Mouse (Mus musculus): ENCODE measurements around the gene Sycp1.
A peak's percentile ranks its signal among the peaks of the same experiment; 100 is the strongest.

Gene Sycp1

DNA sequence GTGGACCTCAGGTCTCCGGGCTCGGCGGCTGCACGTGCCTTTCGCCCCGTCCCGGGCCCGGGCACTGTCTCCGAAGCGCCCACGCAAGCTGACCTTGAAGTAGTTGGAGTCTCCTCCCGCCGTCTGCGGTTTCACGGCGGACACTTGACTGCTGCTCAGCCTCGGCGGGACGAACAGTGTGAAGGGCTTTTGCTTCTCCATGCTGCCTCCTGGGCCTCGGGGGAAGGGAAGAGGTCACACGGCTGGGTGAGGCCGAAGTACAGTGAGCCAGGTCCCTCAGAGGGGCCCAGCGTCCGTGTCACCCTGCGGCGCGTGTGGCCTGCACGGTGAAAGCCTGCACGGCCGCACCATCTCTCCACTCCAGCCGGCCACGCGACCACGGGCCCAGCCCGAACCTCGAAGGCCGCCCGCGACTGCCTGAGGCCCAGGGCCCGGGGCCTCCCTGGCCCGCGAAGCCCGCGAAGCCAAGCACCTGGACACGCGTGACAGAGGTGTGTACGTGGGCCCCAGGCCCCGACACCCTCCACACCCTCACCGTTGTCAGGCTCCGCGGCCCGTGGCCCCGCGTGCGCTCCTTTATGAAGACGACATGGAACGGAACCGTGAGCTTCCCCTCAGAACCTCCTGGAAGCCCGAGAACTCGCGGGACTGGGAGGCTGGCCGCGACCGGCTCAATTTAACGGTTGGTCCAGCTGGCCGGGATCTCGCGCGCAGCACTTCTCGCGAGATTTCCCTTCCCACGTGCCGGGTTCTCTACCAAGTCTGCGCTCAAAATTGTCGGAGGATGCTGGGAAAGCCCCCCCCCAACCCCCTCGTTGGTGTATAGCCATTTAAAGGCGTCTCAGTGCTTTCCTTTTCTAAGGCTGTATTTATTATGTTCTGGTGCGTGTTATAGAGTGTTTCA lies at the start of gene Sycp1:
TSS of gene Sycp1 (minus strand) at position 650 of the 904 bp plus-strand sequence.
- DNase-seq (ENCODE audit: low read depth), result no peak

GRCm38 (mm10) chr3:102980349-102980736 lies 44.4 kb upstream of the Sycp1 start:
- DNase-seq (ENCODE audit: low read depth), result no peak

GRCm38 (mm10) chr3:102979550-102980348 lies 43.8 kb upstream of the Sycp1 start:
- DNase-seq (ENCODE audit: low read depth), result no peak

- no peak for DNase-seq (ENCODE audit: low read depth)
These were observed 41.0 kb upstream of the Sycp1 start for GRCm38 (mm10) chr3:102976906-102977305.

DNA sequence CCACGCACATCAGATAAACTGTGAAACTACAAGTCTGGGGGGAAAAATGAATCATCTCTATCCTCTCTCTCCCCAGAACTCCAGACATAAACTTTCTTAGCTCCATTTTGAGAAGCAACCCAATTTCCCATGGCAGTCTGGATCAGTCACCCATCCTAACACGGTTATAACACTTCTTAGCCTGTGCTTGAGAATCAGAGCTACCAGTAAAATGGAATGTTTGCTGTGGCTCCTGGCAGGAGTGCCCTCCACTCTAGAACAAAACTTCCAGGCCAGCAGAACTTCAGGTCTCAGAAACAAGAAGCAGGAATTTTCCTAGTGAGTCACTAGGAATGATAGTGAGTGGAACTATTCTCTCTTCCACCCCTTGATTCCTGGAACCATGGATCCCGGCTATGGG lies 34.6 kb upstream of the Sycp1 start:
- DNase-seq (ENCODE audit: low read depth), result peak; percentile 11

DNA sequence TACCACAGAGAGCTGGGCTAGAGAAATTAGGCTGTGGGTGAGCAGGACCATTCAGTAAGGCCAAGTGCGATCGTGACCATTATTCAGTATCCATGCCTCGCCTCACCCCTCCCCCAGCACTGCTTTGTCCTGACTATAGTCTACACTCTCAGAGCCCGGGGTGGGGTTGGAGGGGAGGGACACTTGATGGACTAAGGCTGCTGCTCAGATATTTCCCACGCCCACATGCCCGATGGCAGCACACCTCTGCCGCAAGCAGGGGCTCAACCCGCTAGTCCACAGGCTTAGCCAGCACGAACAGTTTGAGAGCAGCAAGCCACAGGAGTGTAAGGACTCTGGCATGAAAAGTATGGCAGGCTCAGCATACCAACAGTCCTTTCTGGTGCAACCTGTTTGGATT lies 34.2 kb upstream of the Sycp1 start:
- no peak for DNase-seq (ENCODE audit: low read depth)

- no peak for DNase-seq (ENCODE audit: low read depth)
These were observed 28.1 kb upstream of the Sycp1 start, which contains the start of gene Nr1h5 for GRCm38 (mm10) chr3:102964033-102964432. Nr1h5 (minus strand) TSS chr3:102964133.

- DNase-seq (ENCODE audit: low read depth), result peak; percentile 8
These were observed 19.7 kb upstream of the Sycp1 start for GRCm38 (mm10) chr3:102955596-102955995.

GRCm38 (mm10) chr3:102955143-102955542 lies 19.2 kb upstream of the Sycp1 start:
- peak; percentile 40 for DNase-seq (ENCODE audit: low read depth)

GRCm38 (mm10) chr3:102954476-102954875 lies 18.6 kb upstream of the Sycp1 start:
- DNase-seq (ENCODE audit: low read depth), result no peak

GRCm38 (mm10) chr3:102946861-102947260 lies 11.0 kb upstream of the Sycp1 start:
- no peak for DNase-seq (ENCODE audit: low read depth)

GRCm38 (mm10) chr3:102946312-102946711 lies 10.4 kb upstream of the Sycp1 start:
- DNase-seq (ENCODE audit: low read depth), result no peak

GRCm38 (mm10) chr3:102938100-102938499 lies 2.2 kb upstream of the Sycp1 start:
- DNase-seq (ENCODE audit: low read depth), result no peak

GRCm38 (mm10) chr3:102899136-102899535 lies 36.8 kb downstream of the Sycp1 start:
- DNase-seq (ENCODE audit: low read depth), result peak; percentile 3

DNA sequence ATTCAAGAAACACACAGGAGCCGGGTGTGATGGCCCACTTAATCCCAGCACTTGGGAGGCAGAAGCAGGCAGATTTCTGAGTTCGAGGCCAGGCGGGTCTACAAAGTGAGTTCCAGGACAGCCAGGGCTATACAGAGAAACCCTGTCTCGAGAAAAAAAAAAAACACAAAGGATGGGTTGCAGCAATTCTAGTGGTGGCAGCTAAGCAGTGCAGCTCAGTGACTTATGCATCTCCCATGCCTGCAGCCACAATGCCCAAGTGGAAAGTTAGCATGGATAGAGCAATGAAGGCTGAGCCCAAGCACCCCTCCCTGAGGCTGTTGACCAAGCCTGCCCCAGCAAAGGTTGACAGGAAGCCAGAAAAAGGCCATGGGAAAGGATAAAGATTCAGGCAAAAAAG lies 55.4 kb downstream of the Sycp1 start:
- no peak for DNase-seq (ENCODE audit: low read depth)

DNA sequence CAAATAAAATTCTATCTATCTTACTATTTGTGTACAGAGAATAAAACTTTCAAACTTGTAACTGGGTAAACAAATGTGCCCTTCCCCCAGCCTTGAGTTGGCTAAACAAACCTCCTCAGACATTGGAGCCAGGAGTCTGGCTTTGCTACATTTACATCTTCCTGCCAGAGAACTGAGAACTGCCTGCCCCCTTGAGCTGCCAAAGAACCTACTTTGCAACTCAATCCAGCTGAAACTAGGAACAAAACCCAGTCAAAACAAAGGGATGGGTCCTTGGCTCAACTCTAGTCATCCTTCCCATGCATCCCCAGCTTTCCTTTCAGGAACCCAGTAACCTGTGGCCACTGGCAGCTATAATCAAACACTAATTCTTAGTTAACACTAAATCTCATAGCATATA lies 87.2 kb downstream of the Sycp1 start:
- DNase-seq (ENCODE audit: low read depth), result no peak

GRCm38 (mm10) chr3:102842386-102842785 lies 93.5 kb downstream of the Sycp1 start:
- DNase-seq (ENCODE audit: low read depth), result no peak

- peak; percentile 44 for DNase-seq (ENCODE audit: low read depth)
These were observed 132.0 kb downstream of the Sycp1 start for GRCm38 (mm10) chr3:102803937-102804336.

DNA sequence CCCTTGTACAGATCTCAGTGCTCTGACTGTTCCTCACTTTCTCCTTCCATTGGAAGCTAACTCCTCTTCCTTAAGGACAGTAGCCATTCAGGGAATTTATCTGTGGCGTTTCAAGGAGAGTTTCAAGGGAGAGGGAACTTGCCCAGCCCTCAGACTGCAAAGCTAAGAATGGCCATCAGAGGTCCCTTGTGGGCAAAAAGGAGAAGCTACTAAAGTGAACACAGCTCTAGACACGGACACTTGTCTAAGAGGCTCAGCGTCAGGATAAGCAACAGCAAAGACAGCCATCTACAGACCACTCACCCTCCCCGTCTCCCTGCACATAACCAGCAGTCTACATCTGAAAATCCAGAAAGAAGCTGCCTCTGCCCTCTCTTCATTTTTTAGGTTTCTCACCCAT lies 148.5 kb downstream of the Sycp1 start:
- DNase-seq (ENCODE audit: low read depth), result no peak

DNA sequence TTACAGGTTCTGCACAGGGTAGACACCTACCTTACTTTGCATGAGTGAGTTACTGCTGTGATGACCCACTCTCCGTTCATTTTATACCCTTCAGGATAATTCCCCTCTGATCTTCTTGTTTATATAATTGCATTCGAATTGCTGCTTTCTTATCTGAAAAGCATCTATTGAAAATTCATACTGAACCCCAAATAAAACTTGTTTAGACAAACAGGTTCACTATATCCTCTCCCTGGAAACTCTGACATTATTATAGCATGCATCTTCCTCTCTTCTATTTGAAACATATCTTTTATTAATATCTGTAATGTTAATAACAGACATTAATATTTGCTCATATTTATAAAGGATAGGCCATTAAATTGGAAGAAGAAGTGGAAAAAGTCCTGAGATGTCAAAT lies 153.3 kb downstream of the Sycp1 start, which contains the start of gene Tshb:
TSS of gene Tshb (minus strand) at position 101 of the 400 bp plus-strand sequence.
- DNase-seq (ENCODE audit: low read depth), result no peak

DNA sequence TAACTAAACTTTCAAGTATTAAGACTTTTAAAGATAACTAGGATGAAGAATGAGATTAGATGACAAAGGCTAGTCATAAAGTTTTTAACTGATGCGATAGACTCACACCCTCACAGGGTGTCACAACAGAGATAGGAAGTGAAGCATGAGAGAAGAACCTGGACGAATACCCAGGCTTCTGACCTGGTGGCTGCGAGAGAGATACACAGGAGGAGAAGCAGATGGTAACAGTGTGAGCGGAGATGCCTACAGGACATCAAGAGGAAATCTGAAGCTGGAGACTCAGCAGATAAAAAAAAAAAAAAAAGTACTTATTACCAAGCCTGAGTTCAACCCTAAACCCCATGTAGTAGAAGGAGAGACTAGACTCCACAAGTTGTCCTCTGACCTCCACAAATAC lies 162.9 kb downstream of the Sycp1 start:
- no peak for DNase-seq (ENCODE audit: low read depth)
